Mouse (Mus musculus): ENCODE data around the gene Pgls.

Gene Pgls

GRCm38 (mm10) chr8:71569366-71570290, 22.3 kb upstream of the Pgls start:
- peak; percentile 93 for DNase-seq

GRCm38 (mm10) chr8:71570291-71570954, 21.6 kb upstream of the Pgls start:
- DNase-seq: peak; percentile 96

DNA sequence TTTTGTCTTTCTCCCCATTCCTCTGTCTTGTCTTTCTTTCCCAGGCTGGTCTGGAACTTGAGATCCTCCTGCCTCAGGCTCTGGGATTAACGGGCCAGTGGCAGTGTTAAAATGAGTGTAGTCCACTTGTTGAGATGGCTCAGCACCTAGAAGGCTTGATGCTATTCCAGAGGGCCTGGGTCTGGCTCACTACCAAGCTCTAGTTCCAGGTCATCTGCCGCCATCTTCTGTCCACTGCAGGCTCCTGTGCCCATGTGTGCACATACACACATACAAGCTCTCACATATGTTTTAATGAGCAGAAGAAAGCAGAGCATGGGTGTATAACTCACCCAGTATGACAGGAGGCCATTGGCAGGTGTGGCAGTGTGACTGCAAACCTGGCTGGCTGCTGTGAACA, 19.9 kb upstream of the Pgls start:
- DNase-seq: no peak

DNA sequence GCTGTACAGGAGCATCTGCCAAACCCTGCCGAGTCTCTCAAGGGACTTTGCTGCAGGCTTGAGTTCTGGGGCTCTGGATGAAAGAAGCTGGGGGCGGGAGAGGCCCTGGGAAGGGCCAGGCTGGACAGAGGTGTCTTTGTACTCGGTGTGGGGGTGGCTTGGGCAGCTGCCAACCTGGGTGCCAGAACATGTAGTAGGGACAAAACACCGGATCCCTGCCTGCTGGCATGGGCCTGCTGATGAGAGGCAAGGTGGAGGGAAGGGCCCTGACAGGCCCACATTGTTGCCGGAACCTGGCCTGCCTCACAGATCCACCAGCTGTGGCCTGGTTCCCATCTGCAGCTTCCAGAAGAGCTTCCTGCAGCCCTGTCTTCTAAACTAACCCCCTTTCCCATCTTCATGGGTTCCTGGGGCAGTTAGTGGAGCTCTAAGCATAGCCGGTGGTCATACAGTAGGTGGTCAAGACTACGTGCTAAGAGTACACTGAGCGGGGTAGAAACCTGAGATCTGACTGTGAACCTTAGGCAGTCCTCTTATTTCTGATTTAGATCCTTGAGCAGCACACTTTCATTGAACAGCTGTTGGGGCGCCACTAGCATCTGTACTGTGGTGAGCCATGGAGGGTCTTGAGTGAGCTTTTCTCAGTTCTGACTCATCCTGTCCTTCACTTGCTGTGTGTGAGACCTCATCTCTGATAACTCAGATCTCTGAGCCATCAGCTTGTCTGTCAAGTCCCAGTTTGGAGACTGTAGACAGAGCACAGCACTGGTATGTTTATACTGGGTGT, 18.9 kb upstream of the Pgls start:
- DNase-seq: no peak

GRCm38 (mm10) chr8:71574426-71574825, 17.6 kb upstream of the Pgls start:
- DNase-seq: no peak

- DNase-seq: no peak
These were observed 17.0 kb upstream of the Pgls start for GRCm38 (mm10) chr8:71575020-71575419.

DNA sequence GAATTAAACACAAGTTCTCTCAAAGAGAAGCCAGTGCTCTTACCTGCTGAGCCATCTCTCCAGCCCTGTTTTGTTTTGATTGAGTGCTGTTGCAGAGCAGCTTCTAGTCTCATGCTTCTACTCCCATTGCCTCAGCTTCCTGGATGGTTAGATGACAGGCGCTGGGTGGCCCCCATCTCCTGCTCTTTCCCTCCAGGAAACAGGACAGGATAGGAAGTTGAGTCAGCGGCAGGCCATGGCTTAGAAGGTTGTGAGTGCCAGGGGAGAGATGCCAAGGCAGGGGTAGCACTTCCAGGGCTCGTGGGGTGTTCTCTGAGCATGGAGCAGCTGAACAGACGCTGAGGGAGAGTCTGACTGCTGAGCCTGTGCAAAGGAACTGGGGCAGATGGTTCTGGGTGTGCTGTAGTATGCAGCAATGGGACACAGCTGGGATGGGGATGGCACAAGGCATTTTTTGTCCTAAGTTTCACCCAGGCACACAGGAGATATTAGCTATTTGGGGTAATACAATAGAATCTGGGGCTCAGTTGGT, 14.1 kb upstream of the Pgls start:
- no peak for DNase-seq

DNA sequence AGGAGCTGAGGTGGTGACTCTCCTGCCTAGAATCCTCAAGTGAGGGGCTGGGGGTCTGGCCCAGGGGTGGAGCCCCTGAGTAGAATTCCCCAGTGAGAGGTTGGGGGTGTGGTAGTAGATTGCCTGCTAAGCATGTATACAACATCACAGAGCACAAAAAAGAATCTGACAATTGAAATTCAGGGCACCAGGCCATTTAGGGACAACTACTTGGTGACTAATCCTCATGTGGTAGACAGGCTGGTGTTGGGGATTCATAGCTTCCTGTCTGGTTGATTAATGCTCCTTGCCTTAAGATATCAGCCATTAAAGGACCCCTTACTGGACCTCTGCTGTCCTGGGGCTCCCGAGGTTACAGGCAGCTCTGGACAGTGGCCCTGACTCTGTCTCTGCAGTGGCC, 13.0 kb upstream of the Pgls start:
- DNase-seq: no peak

GRCm38 (mm10) chr8:71579476-71579875, 12.5 kb upstream of the Pgls start:
- DNase-seq: no peak

DNA sequence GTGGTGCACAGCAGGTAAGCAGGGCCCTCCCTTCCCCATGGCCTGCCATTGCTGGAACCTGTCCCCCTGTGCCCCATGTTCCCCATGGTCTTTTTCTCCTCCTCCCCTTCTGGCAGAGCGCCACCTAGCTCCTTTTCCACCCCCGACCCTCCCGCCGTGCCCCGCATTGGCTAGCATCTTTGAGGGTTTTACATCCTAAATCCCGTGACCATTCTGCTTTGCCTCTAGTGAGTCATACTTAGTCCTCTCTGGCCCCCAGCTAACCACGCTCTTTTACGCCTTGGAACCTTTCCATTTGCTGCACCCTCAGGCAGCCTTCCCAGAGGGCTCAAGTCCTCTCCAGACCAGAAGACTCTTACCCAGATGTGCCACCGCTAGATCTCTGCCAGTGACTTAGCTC, 11.8 kb upstream of the Pgls start:
- no peak for DNase-seq

DNA sequence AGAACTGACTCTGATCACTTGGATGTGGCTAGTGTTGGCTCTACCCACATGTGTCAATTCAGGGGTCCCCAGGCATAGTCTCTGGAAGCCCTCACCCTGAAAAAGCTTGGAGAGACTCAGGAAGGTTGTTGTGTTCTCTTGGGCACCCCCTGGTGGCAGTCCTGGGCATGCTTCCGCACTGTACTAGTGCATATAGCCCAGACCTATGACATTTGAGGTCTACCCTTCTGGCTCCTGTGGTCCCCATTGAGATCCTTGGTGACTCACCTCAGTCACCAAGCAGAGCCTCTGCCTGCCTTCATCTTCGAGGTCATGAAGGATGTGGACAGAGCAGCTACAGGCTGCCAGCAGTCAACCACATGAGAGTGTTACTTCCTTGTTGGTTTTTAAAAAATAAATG, 5.1 kb upstream of the Pgls start:
- peak; percentile 38 for DNase-seq

- DNase-seq: no peak
These were observed 3.2 kb upstream of the Pgls start for GRCm38 (mm10) chr8:71588762-71589161.

DNA sequence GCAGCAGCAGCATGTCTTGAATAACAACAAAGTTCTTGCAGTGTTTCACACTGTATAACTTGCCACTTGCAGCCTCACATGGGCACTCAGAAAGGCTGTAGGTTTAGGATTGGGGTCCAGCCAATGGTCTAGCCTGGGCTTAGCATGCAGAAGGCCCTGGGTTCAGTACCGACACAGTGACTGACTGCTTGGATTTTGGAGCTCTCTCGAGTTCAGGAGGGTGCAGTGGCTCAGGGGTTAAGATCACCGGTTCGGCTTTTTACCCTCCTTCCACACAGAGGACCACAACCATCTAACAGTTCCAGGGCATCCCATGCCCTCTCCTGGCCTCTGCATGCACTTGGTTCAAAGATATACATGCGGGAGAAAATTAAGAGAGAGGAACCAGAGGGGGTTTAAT, 959 bp upstream of the Pgls start:
- no peak for DNase-seq

DNA sequence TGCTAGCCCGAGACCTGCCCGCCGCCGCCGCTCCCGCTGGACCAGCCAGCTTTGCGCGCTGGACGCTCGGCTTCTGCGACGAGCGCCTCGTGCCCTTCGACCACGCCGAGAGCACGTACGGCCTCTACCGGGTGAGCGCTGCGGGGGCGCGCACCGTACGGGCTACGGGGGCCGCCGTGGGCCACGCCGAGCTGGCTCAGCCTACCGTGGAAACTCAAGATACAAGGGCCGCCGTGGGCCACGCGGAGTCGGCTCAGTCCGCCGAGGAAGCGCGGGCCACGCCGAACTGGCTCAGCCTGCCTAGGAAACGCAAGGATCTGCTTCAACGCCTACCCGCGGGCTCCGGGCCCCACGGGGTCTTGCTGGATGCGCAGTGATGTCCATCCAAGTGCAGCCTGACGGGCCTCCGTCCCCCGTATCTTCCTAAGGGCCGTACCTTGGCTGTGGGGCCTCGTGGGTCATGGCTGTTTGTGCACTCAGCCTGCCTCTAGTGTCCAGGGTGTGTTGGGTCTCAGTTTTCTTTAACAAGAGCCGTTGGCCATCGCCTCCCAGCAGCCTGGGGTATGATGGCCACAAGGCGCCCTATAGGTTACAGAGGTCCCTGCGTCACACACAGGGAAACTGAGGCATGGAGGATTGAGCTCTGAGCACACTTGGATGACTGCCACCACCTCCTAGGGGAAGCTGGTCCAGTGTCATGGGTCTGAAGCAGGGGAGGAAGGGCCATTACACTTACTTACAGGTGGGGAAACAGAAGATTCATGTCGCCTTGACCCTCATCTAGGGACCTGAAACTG, 596 bp downstream of the Pgls start:
- DNase-seq: peak; percentile 80

DNA sequence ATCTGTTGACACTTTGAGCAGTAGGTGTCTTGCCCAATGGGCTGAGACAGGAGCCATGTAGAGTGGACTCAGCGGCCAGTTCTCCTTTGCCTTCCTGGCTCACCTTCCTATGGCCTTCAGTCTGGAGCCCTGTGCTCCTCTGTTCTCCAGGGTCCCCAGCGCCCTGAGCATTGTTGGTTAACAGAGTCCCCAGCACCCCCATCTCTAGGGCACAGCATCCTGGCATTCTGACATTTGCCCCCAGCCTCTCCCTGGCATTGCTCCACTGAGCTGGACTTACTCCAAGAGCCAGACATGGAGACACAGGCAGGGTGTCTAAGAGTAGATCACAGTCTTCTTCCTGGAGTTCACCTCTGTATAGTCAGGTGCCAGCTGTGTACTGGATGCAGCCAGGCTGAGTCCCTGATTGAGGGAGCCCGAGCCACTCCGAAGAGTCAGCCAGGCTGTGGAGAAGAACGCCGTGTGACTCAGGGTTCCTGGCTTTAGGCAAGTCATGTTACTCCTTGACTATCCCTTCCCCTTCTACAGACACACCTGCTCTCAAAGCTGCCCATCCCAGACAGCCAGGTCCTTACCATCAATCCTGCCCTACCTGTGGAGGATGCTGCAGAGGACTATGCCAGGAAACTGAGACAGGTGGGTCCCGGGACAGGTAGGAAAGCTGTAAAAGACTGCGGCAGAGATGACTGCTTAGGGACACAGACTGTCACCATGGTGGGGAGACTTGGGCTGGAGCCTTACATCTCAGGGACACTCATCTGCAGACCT, 1.8 kb downstream of the Pgls start:
- no peak for DNase-seq

DNA sequence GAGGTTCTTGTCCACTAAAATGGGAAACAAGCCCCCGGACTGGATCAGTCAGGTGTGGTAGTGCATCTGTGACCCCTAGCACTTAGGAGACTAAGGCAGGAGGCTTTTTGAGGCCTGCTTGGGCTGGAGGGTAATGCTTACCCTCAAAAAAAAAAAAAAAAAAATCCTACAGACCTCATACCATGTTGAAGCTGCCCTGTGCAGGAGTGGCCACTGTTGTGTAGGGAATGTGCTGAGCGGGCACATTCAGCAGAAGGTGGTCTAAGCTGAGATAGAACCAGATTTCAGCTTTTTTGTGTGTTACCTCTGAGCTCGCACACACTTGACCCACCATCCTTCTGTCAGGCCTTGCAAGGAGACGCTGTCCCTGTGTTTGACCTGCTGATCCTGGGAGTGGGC, 2.3 kb downstream of the Pgls start:
- DNase-seq: no peak

- DNase-seq: peak; percentile 90
These were observed 3.9 kb downstream of the Pgls start for GRCm38 (mm10) chr8:71595862-71596261.

DNA sequence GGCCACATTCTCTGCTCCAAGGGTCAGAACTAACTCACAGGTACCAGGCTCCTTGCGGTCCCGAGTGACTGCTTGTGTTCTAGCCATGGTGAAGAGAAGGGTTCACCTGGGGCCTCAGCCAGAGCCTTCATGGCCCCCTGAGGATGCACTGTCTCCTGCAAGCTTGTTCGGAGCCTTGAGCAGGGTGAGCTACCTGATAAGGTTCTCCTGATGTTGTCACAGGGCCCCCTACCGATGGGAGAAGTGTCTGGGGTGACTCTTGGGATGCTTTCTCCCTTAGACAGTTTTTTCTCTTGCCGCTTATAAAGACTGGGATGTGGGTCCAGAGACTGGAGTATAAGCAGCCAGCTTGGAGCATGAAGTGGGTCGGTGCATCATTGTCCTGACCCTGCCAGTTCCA, 4.4 kb downstream of the Pgls start:
- DNase-seq: no peak

GRCm38 (mm10) chr8:71596798-71597197, 4.8 kb downstream of the Pgls start:
- no peak for DNase-seq

DNA sequence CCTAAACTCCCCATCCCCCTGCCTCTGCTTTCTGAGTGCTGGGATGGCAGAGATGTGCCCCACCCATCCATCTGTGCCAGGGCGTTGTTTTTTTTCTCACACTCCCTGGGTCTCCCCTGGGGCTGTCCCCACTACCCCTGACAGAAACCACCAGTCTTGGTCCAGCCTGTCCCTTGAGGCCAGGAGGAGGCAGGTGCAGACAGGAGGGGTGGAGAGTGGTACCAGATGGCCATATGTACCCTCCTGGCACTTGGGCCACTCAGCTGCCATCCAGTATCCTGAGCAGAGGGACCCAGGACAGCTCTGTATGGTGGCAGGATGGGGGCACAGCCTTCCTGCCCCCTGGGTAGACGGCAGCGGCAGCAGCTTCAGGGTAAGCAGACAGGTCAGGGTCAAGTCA, 5.5 kb downstream of the Pgls start, which contains the start of gene Fam129c:
Gene Fam129c (plus strand): TSS at position 198 of the 400 bp plus-strand sequence.
- no peak for DNase-seq

- no peak for DNase-seq
These were observed 6.4 kb downstream of the Pgls start for GRCm38 (mm10) chr8:71598375-71598774.

DNA sequence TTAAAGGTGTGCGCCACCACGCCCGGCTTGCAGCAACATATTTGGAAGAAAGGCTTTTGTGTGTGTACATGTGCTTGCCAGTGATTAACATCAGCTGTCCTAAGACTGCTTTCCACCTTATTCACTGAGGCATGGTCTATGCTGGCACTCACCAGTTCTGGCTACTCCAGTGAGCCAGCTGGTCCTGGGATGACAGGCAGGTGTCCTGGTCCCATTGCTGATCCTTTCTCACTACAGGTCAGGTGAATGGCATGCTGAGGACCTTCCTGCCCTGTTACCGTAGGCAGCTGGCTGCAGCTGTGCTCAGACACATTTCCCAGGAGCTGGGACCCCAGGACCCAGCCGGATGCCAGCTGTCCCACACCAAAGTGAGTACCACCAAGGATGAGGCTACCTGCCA, 6.9 kb downstream of the Pgls start:
- DNase-seq: no peak
